Mouse (Mus musculus): ENCODE measurements around the gene Gm2832.
"Not testable (repeated sequence)": the region's sequence is repeated elsewhere in the genome, so short reads cannot be mapped to it uniquely, and the experiment has no call there.

Gm2832 gene

DNA sequence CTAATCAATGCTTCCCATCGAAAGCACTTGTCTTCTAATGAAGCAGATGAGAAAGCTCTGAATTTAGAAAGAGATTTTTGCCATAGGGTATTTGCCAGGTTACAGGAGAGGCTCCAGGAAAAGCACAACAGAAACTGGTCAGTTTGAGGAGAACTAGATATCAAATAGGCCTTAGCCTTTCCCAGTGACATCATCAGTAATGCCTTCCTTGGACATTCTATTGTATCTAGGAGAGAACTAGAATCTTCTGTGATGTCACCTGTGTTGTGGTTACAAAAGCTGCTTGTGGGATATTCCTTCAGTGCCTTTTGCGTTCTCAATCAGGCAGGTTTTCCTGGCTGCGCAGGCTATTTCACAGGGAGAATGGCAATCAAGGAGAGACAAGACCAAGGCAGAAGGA lies at the start of gene Gm2832:
Gene Gm2832, plus strand, starts transcription at position 301 of the 400 bp plus-strand sequence.
- ATAC-seq (ENCODE audit: insufficient number of reproducible peaks, low FRiP score, low TSS enrichment), result not testable (repeated sequence)

DNA sequence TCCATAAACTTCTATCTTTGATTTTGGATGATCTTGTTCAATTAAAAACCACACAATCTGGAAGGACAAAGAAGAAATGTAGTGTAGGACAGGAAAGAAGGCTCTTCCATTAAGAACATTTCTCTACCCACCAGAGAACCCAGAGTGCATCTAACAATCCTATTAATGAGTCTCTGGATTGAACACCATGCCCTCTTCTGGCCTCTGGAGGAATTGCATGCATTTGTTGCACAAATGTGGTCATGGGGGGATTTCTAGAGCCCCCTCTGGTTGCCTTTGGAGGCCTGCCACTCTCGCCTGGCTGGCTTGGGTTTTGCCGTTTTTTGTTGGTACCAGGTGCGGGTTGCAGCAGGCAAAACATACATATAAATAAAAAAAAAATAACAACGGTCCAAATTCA lies 15.3 kb upstream of the Gm2832 start:
- not testable (repeated sequence) for ATAC-seq (ENCODE audit: insufficient number of reproducible peaks, low FRiP score, low TSS enrichment)

DNA sequence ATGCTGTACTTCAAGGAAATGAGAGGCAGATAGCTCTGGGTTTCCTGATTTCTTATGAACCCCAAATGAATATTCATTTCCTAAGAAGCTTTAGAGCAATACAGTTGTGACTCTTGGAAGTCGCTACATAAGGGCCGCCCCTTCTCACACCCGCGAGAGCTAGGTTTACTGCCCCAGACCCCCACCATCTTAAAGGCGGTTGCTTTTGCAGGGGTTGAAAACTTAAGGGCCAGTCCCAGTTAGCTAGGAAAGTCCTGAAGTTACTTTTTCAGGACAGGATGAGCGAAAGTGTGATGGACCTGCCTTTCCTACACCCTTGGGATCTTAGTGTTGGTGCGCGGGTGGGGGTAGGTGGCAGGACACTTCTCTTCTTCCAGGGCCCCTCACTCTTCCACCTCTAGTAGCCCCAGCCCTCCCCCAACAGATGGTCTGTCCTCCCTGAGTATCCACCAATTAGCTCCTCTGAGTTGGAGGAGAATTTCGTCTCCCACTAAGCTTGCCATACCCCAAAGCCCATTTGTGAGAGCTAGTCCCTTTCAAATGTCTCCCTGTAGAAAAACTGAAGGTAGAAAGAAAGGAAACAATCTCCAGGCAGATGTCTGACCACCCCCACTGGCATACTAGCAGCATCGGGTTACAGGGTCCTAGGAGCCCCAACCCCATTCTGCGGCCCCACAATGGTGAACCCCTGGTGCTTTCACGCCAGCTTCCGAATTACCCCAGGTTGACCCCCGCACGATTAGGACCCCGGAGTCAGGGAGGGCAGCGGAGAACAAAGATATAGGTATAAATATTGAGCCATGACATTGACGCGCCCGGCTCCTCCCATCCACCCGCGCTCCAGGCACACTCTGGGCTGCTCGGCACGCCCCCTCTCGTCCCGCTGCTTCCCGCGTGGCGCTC lies 14.5 kb upstream of the Gm2832 start:
- ATAC-seq (ENCODE audit: insufficient number of reproducible peaks, low FRiP score, low TSS enrichment), result not testable (repeated sequence)

DNA sequence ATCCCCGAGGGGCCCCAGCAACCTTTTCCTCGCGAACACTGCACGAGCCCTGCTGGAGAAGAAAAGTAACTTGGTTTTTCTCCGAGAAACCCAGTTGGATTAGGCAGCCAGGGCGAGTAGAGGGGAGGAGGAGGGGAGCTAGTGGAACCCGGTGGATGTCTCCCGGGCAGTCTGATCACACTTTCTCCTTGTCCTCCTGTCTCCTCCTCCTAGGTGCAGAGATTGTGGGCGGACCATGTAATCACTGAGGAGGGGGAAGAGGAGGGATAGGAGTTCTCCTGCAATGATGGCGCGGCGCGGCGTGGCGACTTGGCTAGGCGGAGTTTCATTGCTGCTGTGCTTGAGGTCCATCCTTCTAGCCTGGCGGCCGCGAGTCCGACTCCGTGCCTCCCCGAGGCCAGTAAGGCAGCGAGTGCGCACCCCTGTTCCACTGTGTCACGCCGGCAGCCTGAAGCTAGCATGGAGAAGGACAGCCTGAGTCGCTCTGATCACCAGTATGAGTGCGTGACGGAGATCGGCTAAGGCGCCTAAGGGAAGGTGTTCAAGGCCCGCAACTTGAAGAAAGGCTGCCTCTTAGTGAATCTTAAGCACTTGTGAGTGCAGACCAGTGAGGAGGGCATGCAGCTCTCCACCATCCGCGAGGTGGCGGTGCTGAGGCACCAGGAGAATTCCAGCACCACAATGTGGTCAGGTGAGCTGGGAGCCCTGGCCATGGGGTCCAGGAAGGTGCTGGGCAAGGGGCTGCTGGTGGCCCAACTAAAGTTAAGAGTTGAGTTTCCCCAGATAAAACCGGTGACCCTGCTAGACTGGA lies 13.6 kb upstream of the Gm2832 start:
- ATAC-seq (ENCODE audit: insufficient number of reproducible peaks, low FRiP score, low TSS enrichment), result not testable (repeated sequence)

DNA sequence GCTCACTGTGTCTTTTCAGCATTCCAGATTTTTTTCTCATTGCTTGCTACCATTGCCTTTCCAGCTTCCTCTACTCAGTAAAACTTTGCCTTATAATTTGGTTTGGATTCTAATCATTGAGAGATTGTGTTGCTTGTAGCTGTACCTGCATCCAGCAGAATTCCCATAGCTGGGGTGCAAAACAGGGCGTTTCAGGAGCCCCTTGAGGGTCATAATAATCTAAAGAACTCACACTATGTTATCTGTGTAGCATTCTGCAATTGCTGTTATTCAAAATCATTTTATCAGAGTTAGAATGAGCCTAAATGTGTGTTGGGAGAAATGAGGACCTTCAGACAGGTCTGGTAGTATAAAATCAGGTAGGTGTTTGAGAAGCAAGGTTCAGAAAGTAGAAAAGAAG lies 7.4 kb downstream of the Gm2832 start:
- not testable (repeated sequence) for ATAC-seq (ENCODE audit: insufficient number of reproducible peaks, low FRiP score, low TSS enrichment)
